Mouse (Mus musculus) embryo, embryonic 11.5 days (tissue): ENCODE results near the gene Klhl6.
"Not testable (repeated sequence)": the region's sequence is repeated elsewhere in the genome, so short reads cannot be mapped to it uniquely, and the experiment has no call there.

ENCODE experiments used
- DNase-seq: peaks from one replicate; pipeline ENCODE4 v3.0.0-alpha.2; 2012; ENCODE audit warnings: low read depth, low spot score

Gene Klhl6

DNA sequence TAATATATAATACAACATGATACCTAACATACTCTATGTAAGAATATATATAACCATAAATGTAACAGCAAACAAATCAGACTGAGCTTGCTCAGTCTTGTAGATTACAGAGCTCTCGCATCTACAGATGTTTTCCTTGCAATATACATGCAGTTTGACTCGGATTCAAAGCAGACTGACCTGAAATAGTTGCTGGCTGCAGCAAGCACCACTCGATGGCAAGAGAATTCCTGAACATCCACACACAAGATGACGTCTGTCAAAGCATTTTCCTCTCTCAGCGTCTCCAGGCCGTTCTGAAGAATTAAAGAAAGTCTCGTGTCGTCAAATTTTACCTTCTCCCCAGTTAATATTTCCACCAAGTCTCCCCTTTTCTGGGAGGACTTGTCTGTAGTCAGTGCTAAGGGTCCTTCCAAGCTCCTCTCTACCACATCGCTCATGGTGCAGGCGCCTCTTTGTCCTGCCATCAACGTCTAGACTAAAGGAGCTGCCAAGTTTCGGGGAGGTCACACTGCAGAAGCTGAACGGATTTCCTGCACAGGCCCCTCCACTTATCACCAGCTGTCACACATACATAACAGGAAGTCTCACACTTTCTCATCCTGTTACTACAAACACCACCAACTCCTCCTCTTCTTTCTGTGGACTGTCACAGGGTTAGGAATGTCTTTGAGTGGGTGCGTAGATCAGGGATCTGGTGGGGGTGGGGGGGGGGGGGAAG is at the start of gene Klhl6:
Klhl6 (minus strand) TSS at position 501 of the 721 bp plus-strand sequence.
- DNase-seq: no peak

DNA sequence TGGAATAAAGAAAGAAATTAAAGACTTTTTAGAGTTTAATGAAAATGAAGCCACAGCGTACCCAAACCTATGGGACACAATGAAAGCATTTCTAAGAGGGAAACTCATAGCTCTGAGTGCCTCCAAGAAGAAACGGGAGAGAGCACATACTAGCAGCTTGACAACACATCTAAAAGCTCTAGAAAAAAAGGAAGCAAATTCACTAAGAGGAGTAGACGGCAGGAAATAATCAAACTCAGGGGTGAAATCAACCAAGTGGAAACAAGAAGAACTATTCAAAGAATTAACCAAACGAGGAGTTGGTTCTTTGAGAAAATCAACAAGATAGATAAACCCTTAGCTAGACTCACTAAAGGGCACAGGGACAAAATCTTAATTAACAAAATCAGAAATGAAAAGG is 44.4 kb upstream of the Klhl6 start:
- not testable (repeated sequence) for DNase-seq

DNA sequence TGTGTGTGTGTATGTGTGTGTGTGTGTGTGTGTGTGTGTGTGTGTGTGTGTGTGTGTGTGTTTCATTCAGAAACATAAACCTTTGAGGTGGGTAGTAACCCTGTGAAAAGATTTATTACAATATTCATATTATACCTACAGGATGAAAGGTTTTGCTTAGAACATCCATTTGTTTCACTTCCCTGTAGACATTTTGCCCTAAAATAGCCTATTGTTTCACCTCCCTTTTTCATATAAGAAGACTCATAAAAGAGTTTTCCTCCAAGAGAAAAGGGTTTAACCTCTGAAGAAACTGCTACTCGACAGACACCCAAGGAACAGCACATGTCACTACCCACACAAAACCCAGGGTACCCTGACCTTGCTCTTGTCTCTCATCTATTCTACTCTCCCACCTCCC is 40.0 kb upstream of the Klhl6 start:
- no peak for DNase-seq

DNA sequence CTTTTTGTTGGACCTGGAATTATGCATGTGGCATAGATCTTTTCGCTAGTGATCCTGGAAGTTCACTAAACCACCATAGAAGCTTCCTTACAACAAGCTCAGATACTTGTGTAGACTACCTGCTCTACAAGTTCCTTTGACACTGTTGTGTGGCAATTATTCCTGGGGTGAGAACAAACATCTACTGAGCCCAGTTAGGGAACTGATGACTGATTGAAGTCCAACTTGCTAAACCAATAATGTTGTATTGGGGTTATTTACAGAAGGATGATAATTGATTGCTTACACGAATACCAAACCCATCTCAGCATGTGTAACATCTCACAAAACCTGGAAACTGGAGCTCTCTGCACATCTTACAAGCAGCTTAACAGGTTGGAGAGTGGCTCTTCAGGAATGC is 39.0 kb upstream of the Klhl6 start:
- DNase-seq: no peak

DNA sequence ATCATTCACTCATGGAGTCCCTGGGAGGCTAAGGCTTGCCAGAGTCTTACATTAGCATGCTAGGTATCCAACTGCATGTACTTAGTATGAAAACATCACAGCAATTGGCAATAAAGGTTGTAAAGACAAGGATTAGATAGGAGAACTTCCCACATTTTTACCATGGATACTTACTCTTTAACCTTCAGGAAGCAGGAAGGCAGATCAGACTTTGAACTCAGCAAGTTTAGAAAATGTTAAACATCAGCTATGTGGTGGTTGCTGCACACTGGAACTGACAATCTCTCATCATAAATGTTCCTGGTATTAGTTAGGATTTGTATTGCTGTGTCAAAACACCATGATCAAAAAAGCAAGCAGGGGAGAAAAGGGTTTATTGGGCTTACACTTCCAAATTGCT is 29.8 kb upstream of the Klhl6 start:
- DNase-seq: no peak

DNA sequence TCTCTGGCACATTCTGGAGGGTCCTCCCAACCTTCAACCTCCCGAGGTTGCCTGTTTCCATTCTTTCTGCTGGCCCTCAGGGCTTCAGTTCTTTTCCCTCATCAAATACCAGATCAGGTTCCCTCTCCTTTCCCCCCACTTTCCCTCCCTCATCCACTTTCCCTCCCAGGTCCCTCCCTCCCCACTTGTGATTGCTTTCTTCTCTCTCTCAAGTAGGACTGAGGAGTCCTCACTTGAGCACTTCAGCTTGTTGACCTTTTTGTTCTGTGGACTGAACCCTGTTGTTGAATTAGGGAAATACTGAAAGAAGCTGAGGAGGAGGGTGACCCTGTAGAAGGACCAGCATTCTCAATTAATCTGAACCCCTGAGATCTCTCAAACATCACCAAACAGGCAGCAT is 23.2 kb upstream of the Klhl6 start:
- DNase-seq: no peak

DNA sequence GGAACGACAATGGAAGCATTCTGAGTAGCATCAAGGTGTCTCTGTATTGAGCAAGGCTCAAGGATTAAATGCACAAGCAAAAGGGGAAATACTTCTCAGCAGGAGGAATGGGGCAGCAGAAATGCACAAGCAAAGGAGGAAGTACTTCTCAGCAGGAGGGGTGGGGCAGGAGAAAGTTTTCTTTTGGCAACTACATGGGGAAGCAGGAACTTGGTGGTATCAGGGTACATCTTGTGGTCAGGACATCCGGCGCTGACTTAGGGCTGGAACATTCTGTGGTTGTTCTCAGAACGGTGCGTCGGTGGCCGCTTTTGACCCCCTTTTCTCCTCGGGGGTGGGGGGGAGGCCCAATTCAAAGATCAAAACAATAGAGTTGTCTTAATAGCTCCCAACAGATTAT is 17.4 kb upstream of the Klhl6 start:
- DNase-seq: not testable (repeated sequence)

DNA sequence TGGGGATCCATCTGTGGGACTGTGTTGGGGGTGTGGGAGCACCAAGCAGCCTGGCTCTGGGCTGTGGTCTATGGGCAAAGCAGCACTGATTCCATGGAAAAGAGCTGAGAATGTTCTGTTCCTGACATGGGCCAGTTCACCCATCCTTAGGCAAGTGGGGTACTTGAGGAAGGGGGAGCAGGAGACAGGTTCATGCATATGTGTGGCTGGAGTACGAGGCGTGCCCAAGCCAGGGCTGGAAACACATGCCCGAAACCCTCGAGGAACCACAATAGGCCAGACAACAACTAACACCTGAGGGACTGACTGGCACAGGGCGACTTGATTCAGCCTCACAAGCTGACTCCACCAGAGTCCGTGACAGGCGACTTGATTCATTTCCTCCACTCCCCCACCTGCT is 14.8 kb upstream of the Klhl6 start:
- no peak for DNase-seq

DNA sequence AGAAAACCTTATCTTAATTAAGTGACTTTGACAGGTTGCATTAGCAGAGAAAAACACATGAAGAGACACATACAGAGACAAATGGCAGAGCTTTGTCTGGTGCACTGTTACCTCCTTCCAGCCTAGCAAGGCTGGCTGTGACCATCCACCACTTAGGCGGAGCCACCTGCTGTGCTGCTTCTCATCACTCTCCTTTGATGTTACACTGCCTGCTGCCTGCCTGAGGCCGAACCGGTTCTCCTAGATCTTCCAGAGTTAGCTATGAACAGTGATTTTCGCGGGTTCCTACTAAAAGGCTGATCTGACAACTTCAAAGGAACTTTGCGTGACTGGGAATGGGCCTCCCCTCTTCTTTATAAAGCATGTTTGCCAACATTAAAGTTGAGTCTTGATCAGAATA is 14.1 kb upstream of the Klhl6 start:
- DNase-seq: not testable (repeated sequence)

DNA sequence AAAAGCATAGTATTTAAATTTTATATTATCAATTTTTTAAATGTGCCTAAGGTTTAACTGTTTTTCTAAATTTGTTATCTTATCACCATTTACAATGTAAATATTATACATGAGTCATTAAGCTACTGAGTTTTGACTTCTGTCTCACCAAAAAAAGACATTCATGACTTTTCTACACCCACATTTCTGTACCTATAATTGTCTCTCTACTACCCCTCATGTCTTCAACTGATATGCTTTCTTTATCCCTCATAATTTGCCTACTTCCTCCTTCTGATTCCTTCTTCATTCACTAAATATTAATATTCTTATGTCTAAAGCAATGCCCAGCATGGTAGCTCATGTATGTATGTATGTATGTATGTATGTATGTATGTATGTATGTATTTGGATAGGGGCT is 13.0 kb upstream of the Klhl6 start:
- no peak for DNase-seq

DNA sequence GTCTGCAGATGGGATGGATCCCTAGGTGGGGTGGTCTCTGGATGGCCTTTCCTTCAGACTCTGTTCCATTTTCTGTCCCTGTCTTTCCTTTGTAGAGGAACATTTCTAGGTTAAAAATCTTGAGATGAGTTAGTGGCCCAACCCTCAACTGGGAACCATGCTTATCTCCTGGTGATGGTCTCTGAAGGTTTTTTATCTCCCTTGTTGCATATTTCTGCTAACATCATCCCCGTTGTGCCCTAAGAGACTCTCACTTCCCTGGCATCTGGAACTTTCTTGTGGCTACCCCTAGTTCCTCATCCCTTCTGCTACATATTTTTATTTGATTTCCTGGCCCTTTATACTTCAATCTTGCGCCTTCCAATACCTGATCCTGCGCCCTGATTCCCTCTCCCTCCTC is 10.4 kb upstream of the Klhl6 start:
- no peak for DNase-seq

DNA sequence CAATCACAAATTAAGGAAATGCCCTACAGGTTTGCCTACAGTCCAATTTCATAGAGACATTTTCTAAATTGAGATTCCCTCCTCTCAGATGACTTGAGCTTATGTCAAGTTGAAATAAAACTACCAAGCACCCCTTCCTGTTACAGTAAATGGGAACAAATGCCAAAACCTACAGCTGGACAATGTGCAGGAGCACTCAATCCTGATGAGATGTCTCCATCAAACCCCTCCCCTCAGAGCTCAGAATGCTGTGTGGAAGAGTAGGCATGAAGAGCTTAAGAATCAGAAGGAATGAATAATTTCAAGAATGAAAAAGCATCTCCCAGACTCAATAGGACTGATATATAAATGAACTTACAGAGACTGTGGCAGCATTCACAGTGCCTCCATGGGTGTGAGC is 7.7 kb upstream of the Klhl6 start:
- no peak for DNase-seq

DNA sequence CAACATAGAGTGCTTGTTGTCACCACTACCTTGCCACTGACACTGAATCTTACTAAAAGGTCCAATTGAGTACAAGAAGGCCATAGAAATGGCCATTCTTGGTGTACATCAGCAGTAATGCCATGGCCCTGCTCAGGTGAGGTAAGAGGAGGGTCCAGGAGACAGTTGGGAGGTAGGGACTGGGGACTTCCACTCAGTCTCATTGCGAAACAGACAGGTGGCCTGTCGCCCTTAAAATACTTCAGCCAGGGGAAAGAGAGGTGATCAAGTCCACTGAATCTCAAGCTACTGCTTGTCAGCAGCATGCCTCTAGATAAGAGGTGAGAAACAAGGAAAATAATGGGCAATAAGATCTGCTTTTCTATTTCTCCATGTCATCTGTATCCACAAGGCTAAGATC is 4.8 kb upstream of the Klhl6 start:
- DNase-seq: no peak

DNA sequence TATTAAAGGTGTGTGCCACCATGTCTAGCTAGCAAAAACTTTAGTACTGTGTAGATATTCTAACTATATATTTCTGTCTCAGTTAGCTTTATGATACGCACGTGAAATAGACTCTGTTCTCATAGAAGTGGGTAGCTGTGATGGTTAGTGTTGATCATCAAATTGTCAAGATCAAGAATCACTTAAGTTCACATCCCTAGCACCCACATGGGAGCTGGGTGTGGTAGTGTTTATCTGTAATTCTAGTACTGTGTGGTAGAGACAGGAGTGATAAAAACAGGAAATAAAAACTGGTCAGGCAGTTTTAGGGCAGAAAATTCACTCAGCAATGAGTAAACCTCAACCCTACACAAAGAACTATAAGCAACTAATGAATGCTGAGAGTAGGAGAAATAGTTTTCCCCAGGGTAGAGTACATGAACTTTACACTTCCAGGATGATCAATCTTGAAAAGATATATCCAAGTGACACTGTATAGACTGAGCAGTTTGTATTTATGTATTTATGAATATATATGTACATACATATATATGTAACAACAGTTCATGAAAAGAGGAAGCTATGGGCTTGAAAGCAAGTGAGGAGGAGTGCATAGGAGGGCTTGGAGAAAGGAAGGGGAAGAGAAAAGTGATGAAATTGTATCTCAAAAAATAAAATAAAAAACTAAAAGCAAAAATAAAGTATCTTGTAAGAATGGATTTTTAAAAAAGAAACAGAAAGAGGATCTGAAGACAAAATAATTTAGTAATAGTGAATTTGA is 2.2 kb upstream of the Klhl6 start:
- DNase-seq: no peak

DNA sequence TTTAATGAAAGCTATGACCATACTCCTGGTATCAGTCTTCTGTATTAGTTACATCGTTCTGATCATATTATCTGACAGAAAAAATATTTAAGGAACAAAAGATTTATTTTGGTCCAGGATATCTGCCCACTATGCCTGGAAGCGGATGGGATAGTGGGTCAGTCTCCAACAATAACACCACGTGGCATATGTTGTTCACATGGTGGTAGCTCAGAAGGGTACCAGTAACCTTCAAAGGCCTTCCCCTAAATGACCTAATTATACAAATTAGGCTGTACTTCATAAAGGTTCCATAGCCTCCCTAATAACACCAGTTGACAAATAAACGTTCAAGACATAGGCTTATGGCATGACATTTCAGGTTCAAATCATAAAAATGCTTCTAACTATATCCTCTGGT is 722 bp upstream of the Klhl6 start:
- no peak for DNase-seq

DNA sequence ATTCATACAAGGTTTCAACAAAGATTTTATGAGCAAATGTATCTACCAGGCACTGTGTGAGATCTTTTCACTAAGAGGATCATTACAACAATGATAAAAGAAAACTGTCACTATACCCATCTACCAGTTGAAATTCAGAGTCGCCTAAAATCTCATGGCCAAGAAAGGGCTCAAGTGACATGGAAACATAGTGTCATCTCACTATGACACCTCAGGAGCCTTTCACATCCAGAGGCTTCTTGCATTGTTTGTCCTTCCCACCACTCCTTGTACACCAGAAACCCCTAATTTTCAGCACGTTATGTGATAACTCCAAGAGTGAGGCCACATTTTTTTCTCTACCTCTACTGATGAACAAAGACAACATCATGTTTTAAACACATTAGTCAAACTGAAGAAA is 1.2 kb downstream of the Klhl6 start:
- no peak for DNase-seq

DNA sequence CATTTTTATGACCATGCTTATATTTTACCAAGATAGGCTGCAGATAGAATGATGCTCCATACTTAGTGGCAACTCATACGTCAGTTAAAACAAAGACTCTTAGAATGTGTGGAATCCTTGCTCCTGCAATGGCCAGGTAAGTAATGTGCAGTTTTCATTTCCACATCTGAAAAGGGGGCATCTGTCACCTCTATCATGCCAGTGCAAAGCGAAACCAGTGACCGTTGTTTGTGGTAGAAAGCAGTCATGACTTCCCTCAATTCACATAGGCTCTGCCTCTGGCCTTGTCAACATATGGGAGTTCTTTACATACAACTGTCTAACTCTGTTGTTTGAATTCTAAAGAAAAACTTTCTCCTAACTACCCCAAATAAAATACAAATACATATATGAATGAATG is 1.8 kb downstream of the Klhl6 start:
- DNase-seq: no peak

DNA sequence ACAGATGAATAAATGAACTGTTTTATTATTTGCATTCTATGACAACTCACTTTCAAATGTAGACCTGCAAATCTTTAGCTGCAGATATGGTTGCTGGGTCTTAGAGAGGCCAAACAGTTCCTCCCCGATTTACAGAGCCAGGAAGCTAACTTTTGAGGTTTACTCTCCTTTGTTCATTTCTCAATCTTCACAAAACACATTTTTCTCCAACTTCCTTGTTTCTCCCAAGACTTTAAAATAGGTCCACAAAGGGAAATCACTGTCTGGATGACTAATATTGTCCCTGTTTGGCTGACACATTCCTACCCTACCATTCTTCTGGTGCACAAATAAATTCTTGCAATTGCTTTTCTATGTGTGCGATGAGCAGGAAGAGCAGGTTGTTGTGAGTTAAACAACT is 3.1 kb downstream of the Klhl6 start:
- no peak for DNase-seq

DNA sequence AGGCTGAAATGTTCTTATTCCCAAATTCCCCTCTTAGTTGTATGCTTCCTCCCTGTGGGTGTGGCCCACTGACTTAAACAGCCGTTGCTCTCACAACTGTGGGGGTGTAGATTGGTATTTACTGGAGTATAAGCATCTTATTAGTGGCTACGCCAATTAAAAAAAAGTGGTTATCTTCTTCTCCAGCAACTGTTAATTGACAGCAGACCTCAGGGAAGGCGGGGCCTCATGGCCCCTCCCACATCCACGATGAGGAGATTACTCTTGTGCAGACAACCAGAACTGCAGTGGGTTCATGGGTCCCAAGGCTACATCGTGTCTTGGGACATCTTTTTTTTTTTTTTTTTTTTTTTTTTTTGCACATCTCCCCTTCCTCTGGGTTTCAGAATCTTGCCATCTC is 5.6 kb downstream of the Klhl6 start:
- no peak for DNase-seq

DNA sequence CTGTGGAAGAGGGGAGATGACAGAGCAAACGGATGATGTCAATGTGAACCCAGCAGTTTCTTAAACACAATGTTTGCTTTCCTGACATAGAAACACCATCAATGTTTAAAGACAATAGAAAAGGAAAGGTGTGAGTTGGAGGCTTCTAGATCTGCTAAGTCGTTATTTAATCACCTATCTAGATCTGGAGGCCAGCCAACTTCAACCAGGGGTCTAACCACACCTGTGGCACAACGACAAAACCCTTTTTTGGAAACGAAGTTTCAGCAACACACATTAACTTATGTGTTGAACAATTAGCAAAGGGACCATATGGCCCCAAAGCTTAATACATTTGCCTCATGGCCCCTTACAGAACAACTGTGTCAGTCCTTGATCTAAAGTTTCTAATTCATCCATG is 6.0 kb downstream of the Klhl6 start:
- DNase-seq: no peak

DNA sequence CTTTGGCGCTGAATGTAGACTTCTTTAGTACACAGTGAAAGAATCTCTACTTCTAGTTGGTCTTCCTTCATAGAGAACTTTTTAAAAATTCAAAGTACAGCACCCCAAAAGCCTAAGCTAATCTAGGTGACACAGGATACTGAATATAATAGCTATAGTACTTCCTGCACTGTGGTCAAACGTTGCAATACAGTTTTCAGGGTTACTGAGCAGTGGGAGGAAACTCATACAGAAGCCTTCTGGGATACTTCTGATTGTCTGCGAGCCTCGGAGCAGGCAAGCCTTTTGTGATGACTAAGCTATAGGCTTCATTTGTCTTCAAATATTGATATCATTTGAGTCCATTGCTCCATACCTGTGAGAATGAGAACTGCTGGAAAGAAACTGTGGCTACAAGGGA is 7.4 kb downstream of the Klhl6 start:
- no peak for DNase-seq

DNA sequence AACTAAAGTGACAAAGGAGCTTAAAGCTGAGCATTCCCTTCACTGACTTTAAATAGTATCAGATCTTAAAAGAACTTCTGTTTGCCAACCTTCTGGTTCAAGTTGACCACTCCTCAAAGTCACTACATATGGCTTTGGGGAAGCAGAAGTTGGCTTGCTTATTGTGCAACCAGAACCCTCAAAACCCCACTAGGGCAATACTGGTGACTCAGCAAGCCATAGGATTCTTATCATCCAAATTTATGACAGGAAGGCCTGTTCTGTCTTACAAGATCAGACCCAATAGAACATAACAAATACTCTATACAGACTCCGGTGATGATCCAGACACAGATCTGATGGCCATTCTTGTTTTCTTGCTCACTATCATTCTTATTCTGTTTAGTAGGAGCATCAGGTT is 9.4 kb downstream of the Klhl6 start:
- DNase-seq: no peak

DNA sequence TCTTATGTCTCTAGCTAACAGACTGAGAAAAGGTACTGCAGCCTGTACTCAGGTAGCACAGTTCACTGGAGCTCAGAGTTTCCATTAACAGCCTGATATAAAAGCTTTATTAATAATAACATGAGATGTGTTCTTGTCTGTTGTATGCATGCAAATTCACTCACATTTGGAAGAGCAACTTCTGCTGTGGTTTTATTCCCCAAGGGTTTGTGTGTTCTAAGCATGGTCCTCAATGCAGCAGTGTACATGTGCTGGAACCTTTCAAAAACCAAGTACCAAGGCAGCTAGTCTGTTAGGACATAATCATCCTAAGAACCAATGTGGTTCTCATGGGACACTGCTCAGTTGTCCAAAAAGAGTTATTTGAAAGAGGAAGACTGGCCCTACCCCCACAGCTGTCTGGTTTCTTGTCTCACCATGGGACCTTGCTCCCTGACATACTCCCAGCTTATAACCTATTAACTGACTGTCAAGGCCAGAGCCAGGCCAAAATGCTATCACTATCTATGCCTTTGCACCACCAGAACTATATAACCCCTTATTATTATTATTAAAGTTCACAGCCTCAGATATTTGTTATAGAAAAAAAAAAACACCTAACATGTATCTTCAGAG is 10.0 kb downstream of the Klhl6 start:
- DNase-seq: no peak
